Mouse (Mus musculus) forebrain, embryonic 13.5 days (tissue): ENCODE data around the gene Tdrkh. TPM values are rescaled to one million over a fixed set of nuclear protein-coding genes. Genes with fewer than 3 reads are reported as not detected.

Experiments
- ATAC-seq: fragments of 200-750 bp; cut with Nextera tagmentation; 2 replicates; pipeline ENCODE4 v1.8.0; 2017
- H3K27ac ChIP-seq: fragments of 300-500 bp; sonication (generic); 2 replicates; pipeline ENCODE4 v1.5.1; 2015; ENCODE audit warnings: inconsistent platforms, mild to moderate bottlenecking, moderate library complexity
- H3K27me3 ChIP-seq: fragments of 300-500 bp; sonication (generic); 2 replicates; pipeline ENCODE4 v1.6.1; 2015; ENCODE audit warnings: mild to moderate bottlenecking, inconsistent platforms
- H3K36me3 ChIP-seq: fragments of 300-500 bp; sonication (generic); 2 replicates; pipeline ENCODE4 v1.6.1; 2015; ENCODE audit warnings: mild to moderate bottlenecking, inconsistent platforms; ENCODE audit not compliant: poor library complexity, severe bottlenecking
- H3K4me1 ChIP-seq: fragments of 300-500 bp; sonication (generic); 2 replicates; pipeline ENCODE4 v1.6.1; 2015; ENCODE audit warnings: inconsistent platforms
- H3K4me2 ChIP-seq: fragments of 300-500 bp; sonication (generic); 2 replicates; pipeline ENCODE4 v1.6.1; 2015; ENCODE audit warnings: inconsistent platforms, mild to moderate bottlenecking, moderate library complexity
- H3K4me3 ChIP-seq: fragments of 300-500 bp; sonication (generic); 2 replicates; pipeline ENCODE4 v1.5.1; 2015; ENCODE audit warnings: mild to moderate bottlenecking, inconsistent platforms
- H3K9ac ChIP-seq: fragments of 300-500 bp; sonication (generic); 2 replicates; pipeline ENCODE4 v1.6.1; 2015; ENCODE audit warnings: mild to moderate bottlenecking, inconsistent platforms
- H3K9me3 ChIP-seq: fragments of 300-500 bp; sonication (generic); replicated peaks from 2 replicates; pipeline ENCODE4 v1.6.1; 2016; ENCODE audit warnings: inconsistent platforms
- WGBS: fragments of 180-500 bp; shearing (Covaris S2); methylation state at CpG from one replicate; pipeline ENCODE4 v1.1.7; 2015; 5-methylcytosine and 5-hydroxymethylcytosine counted together
- polyA plus RNA-seq: library from polyadenylated mRNA; unstranded; fragments of >200 nt; fragmentation: Nextera tagmentation; extraction: Ambion mirVana; gene quantifications from 2 replicates; pipeline ENCODE4 v1.2.1, GENCODE M21; 2015

The Tdrkh gene
- polyA plus RNA-seq, 1 experiment from 2014 or later, result 66.4 TPM

- no peak overlapping the region for H3K27ac ChIP-seq
- no peak overlapping the region for H3K9ac ChIP-seq
- H3K36me3 ChIP-seq, result no peaks in the 10 kb centered on the region
- H3K27me3 ChIP-seq, result no peaks in the 10 kb centered on the region
- peaks cover 29% of the 10 kb centered on the region for H3K4me1 ChIP-seq
- no peaks in the 10 kb centered on the region for H3K9me3 ChIP-seq
- H3K4me3 ChIP-seq, result no peak overlapping the region
- ATAC-seq, result no peak
- H3K4me2 ChIP-seq, result no peak overlapping the region
These were observed 38.4 kb upstream of the Tdrkh start for GRCm38 (mm10) chr3:94374636-94375035.

- no peak overlapping the region for H3K27ac ChIP-seq
- ATAC-seq, result no peak
- H3K27me3 ChIP-seq, result no peaks in the 10 kb centered on the region
- peaks cover 29% of the 10 kb centered on the region for H3K4me1 ChIP-seq
- H3K4me3 ChIP-seq, result no peak overlapping the region
- H3K9ac ChIP-seq, result no peak overlapping the region
- no peaks in the 10 kb centered on the region for H3K9me3 ChIP-seq
- no peak overlapping the region for H3K4me2 ChIP-seq
- no peaks in the 10 kb centered on the region for H3K36me3 ChIP-seq
- 80% methylated on average over 2 of the region's 2 CpGs for WGBS
These were observed 37.9 kb upstream of the Tdrkh start for GRCm38 (mm10) chr3:94375146-94375545.

GRCm38 (mm10) chr3:94375861-94376260, 37.2 kb upstream of the Tdrkh start:
- whole genome bisulfite sequencing, result 38% methylated on average over 5 of the region's 5 CpGs
- Histone ChIP-seq H3K9me3 (no peaks in the 10 kb centered on the region), H3K27me3 (no peaks in the 10 kb centered on the region), H3K4me2 (no peak overlapping the region), H3K4me1 (peaks cover 29% of the 10 kb centered on the region), H3K4me3 (no peak overlapping the region), H3K9ac (no peak overlapping the region), H3K36me3 (no peaks in the 10 kb centered on the region), H3K27ac (no peak overlapping the region)
- ATAC-seq, result no peak

GRCm38 (mm10) chr3:94377028-94377923, 35.8 kb upstream of the Tdrkh start:
- Histone ChIP-seq H3K4me2 (no peak overlapping the region), H3K9me3 (no peaks in the 10 kb centered on the region), H3K4me1 (peaks cover 19% of the 10 kb centered on the region), H3K36me3 (no peaks in the 10 kb centered on the region), H3K27ac (no peak overlapping the region), H3K9ac (no peak overlapping the region), H3K4me3 (no peak overlapping the region), H3K27me3 (no peaks in the 10 kb centered on the region)
- no peak for ATAC-seq
- 20% methylated on average over 13 of the region's 13 CpGs for WGBS

- Histone ChIP-seq H3K9me3 (no peaks in the 10 kb centered on the region), H3K4me2 (no peak overlapping the region), H3K4me3 (no peak overlapping the region), H3K4me1 (no peaks in the 10 kb centered on the region), H3K27me3 (no peaks in the 10 kb centered on the region), H3K27ac (no peak overlapping the region), H3K36me3 (no peaks in the 10 kb centered on the region), H3K9ac (no peak overlapping the region)
- 21% methylated on average over 9 of the region's 9 CpGs for WGBS
- no peak for ATAC-seq
These were observed 33.1 kb upstream of the Tdrkh start for GRCm38 (mm10) chr3:94379831-94380510.

GRCm38 (mm10) chr3:94382308-94382707, 30.8 kb upstream of the Tdrkh start:
- H3K4me3 ChIP-seq, result no peak overlapping the region
- no peak overlapping the region for H3K4me2 ChIP-seq
- WGBS, result 74% methylated on average over 5 of the region's 5 CpGs
- no peaks in the 10 kb centered on the region for H3K36me3 ChIP-seq
- no peaks in the 10 kb centered on the region for H3K4me1 ChIP-seq
- no peak overlapping the region for H3K9ac ChIP-seq
- H3K27me3 ChIP-seq, result no peaks in the 10 kb centered on the region
- H3K27ac ChIP-seq, result no peak overlapping the region
- ATAC-seq, result no peak
- H3K9me3 ChIP-seq, result no peaks in the 10 kb centered on the region

- Histone ChIP-seq H3K9ac (no peak overlapping the region), H3K27ac (no peak overlapping the region), H3K4me1 (no peaks in the 10 kb centered on the region), H3K27me3 (no peaks in the 10 kb centered on the region), H3K4me2 (no peak overlapping the region), H3K36me3 (no peaks in the 10 kb centered on the region), H3K9me3 (no peaks in the 10 kb centered on the region), H3K4me3 (no peak overlapping the region)
- WGBS, result 61% methylated on average over 3 of the region's 3 CpGs
- ATAC-seq, result no peak
These were observed 29.6 kb upstream of the Tdrkh start for GRCm38 (mm10) chr3:94383476-94383875.

GRCm38 (mm10) chr3:94386671-94387070, 26.4 kb upstream of the Tdrkh start:
- ATAC-seq, result no peak
- WGBS, result 67% methylated on average over 4 of the region's 4 CpGs
- H3K4me1 ChIP-seq, result no peaks in the 10 kb centered on the region
- no peak overlapping the region for H3K4me3 ChIP-seq
- H3K27ac ChIP-seq, result no peak overlapping the region
- no peaks in the 10 kb centered on the region for H3K36me3 ChIP-seq
- H3K9ac ChIP-seq, result no peak overlapping the region
- no peak overlapping the region for H3K4me2 ChIP-seq
- H3K27me3 ChIP-seq, result no peaks in the 10 kb centered on the region
- no peaks in the 10 kb centered on the region for H3K9me3 ChIP-seq

- Histone ChIP-seq H3K4me2 (no peak overlapping the region), H3K9ac (no peak overlapping the region), H3K27me3 (no peaks in the 10 kb centered on the region), H3K4me3 (no peak overlapping the region), H3K36me3 (no peaks in the 10 kb centered on the region), H3K9me3 (no peaks in the 10 kb centered on the region), H3K4me1 (no peaks in the 10 kb centered on the region), H3K27ac (no peak overlapping the region)
- no peak for ATAC-seq
- WGBS, result 96% methylated on average over 10 of the region's 10 CpGs
These were observed 25.7 kb upstream of the Tdrkh start for GRCm38 (mm10) chr3:94387391-94387790.

GRCm38 (mm10) chr3:94388047-94388446, 25.0 kb upstream of the Tdrkh start:
- no peaks in the 10 kb centered on the region for H3K9me3 ChIP-seq
- H3K36me3 ChIP-seq, result no peaks in the 10 kb centered on the region
- no peak overlapping the region for H3K9ac ChIP-seq
- no peaks in the 10 kb centered on the region for H3K27me3 ChIP-seq
- ATAC-seq, result no peak
- no peak overlapping the region for H3K4me2 ChIP-seq
- WGBS, result 91% methylated on average over 5 of the region's 5 CpGs
- H3K4me1 ChIP-seq, result no peaks in the 10 kb centered on the region
- H3K27ac ChIP-seq, result no peak overlapping the region
- H3K4me3 ChIP-seq, result no peak overlapping the region

GRCm38 (mm10) chr3:94389420-94389819, 23.7 kb upstream of the Tdrkh start:
- Histone ChIP-seq H3K9me3 (no peaks in the 10 kb centered on the region), H3K4me2 (no peak overlapping the region), H3K4me1 (no peaks in the 10 kb centered on the region), H3K36me3 (no peaks in the 10 kb centered on the region), H3K27ac (no peak overlapping the region), H3K4me3 (no peak overlapping the region), H3K27me3 (no peaks in the 10 kb centered on the region), H3K9ac (no peak overlapping the region)
- WGBS, result 95% methylated on average over 16 of the region's 16 CpGs
- ATAC-seq, result no peak

GRCm38 (mm10) chr3:94391001-94391400, 22.1 kb upstream of the Tdrkh start:
- H3K9ac ChIP-seq, result no peak overlapping the region
- H3K27ac ChIP-seq, result no peak overlapping the region
- 82% methylated on average over 5 of the region's 5 CpGs for WGBS
- H3K36me3 ChIP-seq, result no peaks in the 10 kb centered on the region
- no peaks in the 10 kb centered on the region for H3K9me3 ChIP-seq
- H3K4me1 ChIP-seq, result no peaks in the 10 kb centered on the region
- no peaks in the 10 kb centered on the region for H3K27me3 ChIP-seq
- no peak overlapping the region for H3K4me3 ChIP-seq
- H3K4me2 ChIP-seq, result no peak overlapping the region
- no peak for ATAC-seq
